Mouse (Mus musculus): ENCODE results near the gene Efcab1.

- TF ChIP-seq CTCF (IDR thresholded peaks at IDR 0.05) = no peak
- TF ChIP-seq EP300 (IDR thresholded peaks at IDR 0.05; ENCODE audit: insufficient read depth, low read depth, low read length) = no peak
- TF ChIP-seq POLR2A (IDR thresholded peaks at IDR 0.05; ENCODE audit: insufficient read depth, low read depth, low read length) = no peak
These were observed 13.9 kb upstream of the Efcab1 start for GRCm38 (mm10) chr16:14892492-14892891.

Measured in heart, adult 2 months (tissue).